Mouse (Mus musculus) forebrain, embryonic 16.5 days (tissue): ENCODE results near the gene Ddx50. TPM values are rescaled to one million over a fixed set of nuclear protein-coding genes. Genes with fewer than 3 reads are reported as not detected.

Experiments
- ATAC-seq: fragments of 200-750 bp; cut with Nextera tagmentation; 2 replicates; pipeline ENCODE4 v1.8.0; 2017; ENCODE audit warnings: mild to moderate bottlenecking, moderate library complexity
- H3K27ac ChIP-seq: fragments of 300-500 bp; sonication (generic); 2 replicates; pipeline ENCODE4 v1.5.1; 2014; ENCODE audit warnings: low read length, control low read depth
- H3K27me3 ChIP-seq: fragments of 300-500 bp; sonication (generic); replicated peaks from 2 replicates; pipeline ENCODE4 v1.6.1; 2014; ENCODE audit warnings: low read length; ENCODE audit not compliant: control insufficient read depth, insufficient read depth
- H3K36me3 ChIP-seq: fragments of 300-500 bp; sonication (generic); 2 replicates; pipeline ENCODE4 v1.6.1; 2014; ENCODE audit not compliant: control insufficient read depth, insufficient read depth
- H3K4me1 ChIP-seq: fragments of 300-500 bp; sonication (generic); replicated peaks from 2 replicates; pipeline ENCODE4 v1.6.1; 2014; ENCODE audit warnings: low read length; ENCODE audit not compliant: control insufficient read depth, insufficient read depth
- H3K4me2 ChIP-seq: fragments of 300-500 bp; sonication (generic); 2 replicates; pipeline ENCODE4 v1.6.1; 2014; ENCODE audit warnings: mild to moderate bottlenecking, low read length, control low read depth
- H3K4me3 ChIP-seq: fragments of 300-500 bp; sonication (generic); replicated peaks from 2 replicates; pipeline ENCODE4 v1.5.1; 2014; ENCODE audit warnings: mild to moderate bottlenecking, low read length, control low read depth
- H3K9ac ChIP-seq: fragments of 300-500 bp; sonication (generic); replicated peaks from 2 replicates; pipeline ENCODE4 v1.6.1; 2014; ENCODE audit warnings: low read depth, low read length, control low read depth
- H3K9me3 ChIP-seq: fragments of 300-500 bp; sonication (generic); 2 replicates; pipeline ENCODE4 v1.6.1; 2016; ENCODE audit warnings: low read length; ENCODE audit not compliant: control insufficient read depth
- WGBS: fragments of 180-500 bp; shearing (Covaris S2); extraction: QIAGEN DNeasy Blood & Tissue Kit; methylation state at CpG from one replicate; pipeline ENCODE4 v1.1.7; 2014; 5-methylcytosine and 5-hydroxymethylcytosine counted together
- microRNA-seq: library from miRNA; unstranded; fragments of <30 nt; microRNA quantifications from one replicate; pipeline ENCODE4, GENCODE M21; 2017
- polyA plus RNA-seq: library from polyadenylated mRNA; unstranded; fragments of >200 nt; fragmentation: Nextera tagmentation; extraction: Ambion mirVana; gene quantifications from 2 replicates; pipeline ENCODE4 v1.2.1, GENCODE M21; 2015

Gene Ddx50
- polyA plus RNA-seq, 1 experiment from 2014 or later, result 104 TPM

DNA sequence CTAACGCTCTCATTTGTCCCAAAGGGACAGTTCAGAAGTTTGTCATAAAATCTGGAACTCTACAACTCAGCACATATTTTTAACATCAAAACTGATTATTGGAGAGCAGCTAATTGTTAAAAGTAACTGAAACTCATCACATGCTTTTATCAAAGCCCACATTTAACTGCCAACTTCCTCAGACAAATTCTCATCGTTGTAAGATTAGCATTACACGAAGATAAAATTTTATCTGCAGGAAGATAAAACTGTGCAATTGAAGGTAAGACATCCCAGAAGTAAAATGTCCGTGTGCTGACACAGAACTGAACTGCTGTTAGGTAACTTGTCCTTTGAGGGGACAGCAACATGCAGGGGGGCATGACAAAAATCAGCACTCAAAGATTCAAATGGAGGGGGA, 82.2 kb downstream of the Ddx50 start:
- 97% methylated on average over 4 of the region's 4 CpGs for WGBS
- Histone ChIP-seq H3K4me3 (no peak overlapping the region), H3K27me3 (no peaks in the 10 kb centered on the region), H3K4me1 (no peaks in the 10 kb centered on the region), H3K9me3 (no peaks in the 10 kb centered on the region), H3K27ac (no peak overlapping the region), H3K9ac (no peak overlapping the region), H3K36me3 (peaks cover 53% of the 10 kb centered on the region), H3K4me2 (no peak overlapping the region)
- ATAC-seq, result no peak

Small RNA genes lying within 50 kb of the gene (microRNA-seq; reads per million reads assigned to microRNA genes)
- not detected for gene Mir7215

Other genes with a start within 250 kb of the Ddx50 start
- gene Hkdc1, start 228.7 kb downstream of the Ddx50 start, polyA plus RNA-seq, result 0.11 and 0.28 TPM in 2 replicates
- gene 4930507D05Rik, start 201.7 kb downstream of the Ddx50 start, polyA plus RNA-seq, result 0.81 and 1.1 TPM in 2 replicates
- 21.7 and 22.7 TPM in 2 replicates for gene Supv3l1, start 201.5 kb downstream of the Ddx50 start, polyA plus RNA-seq
- gene Vps26a, start 164.4 kb downstream of the Ddx50 start, polyA plus RNA-seq, result 75.5 and 90.3 TPM in 2 replicates
- gene Srgn, start 123.8 kb downstream of the Ddx50 start, polyA plus RNA-seq, result 8.6 and 9.3 TPM in 2 replicates
- 71.4 and 71.8 TPM in 2 replicates for gene Kif1bp, start 72.8 kb downstream of the Ddx50 start, polyA plus RNA-seq
- 18.7 and 22.9 TPM in 2 replicates for gene Ddx21, start 48.9 kb downstream of the Ddx50 start, polyA plus RNA-seq
- gene Stox1, start 74.9 kb upstream of the Ddx50 start, polyA plus RNA-seq, result 3.0 and 3.3 TPM in 2 replicates
- gene Ccar1, start 141.1 kb upstream of the Ddx50 start, polyA plus RNA-seq, result 126 and 137 TPM in 2 replicates